ENCODE assay signal across 16 mouse cellular contexts in genomic region chr1:170440367-170440766, GRCm38 (mm10).
DNase-seq lines count a peak whose midpoint lies in the region.
"Had no signal": no experiment of that assay in that cellular context is flagged by ENCODE, and none has a peak within 500 bp of the region (broad histone marks: within the 10 kb centered on the region; RNA-seq: fewer than 3 reads in every experiment).

No protein-coding gene starts in this region.

- peak; percentile 44 to 59 for DNase-seq in layer of hippocampus, adult 18-20 months (ENCODE audit: low spot score in 2 of 2)
- DNase-seq in layer of hippocampus, postnatal 36 days, result no peak
- peak; percentile 60 for DNase-seq in right cerebral cortex, adult 18-20 months
- DNase-seq in right cerebral cortex, postnatal 14 days, result no peak
- DNase-seq in frontal cortex, adult 2 months (ENCODE audit: extremely low spot score in 1 of 2, low spot score in 1 of 2), result peak; percentile 38 to 66
- peak; percentile 72 for DNase-seq in telencephalon, adult 2 months (ENCODE audit: low read depth, low spot score)
- DNase-seq: adrenal gland, postnatal 25 days; B cell, adult 2 months; cerebellum, adult 2 months; cerebellum, postnatal 25 days; gastrocnemius, postnatal 10 days; kidney, adult 18-20 months; kidney, postnatal 36 days; lung, embryonic 14.5 days; lung, postnatal 14 days; spleen, adult 18-20 months had no signal

Comparison
In these comparisons a context has a peak if more than half of its experiments do, and no peak if none do; other contexts are left out.
1. DNase-seq: peak in layer of hippocampus, adult 18-20 months (2 of 2), right cerebral cortex, adult 18-20 months (single experiment), frontal cortex, adult 2 months (2 of 2) and telencephalon, adult 2 months (single experiment); none in layer of hippocampus, postnatal 36 days (0 of 2) and right cerebral cortex, postnatal 14 days (single experiment).